Mouse (Mus musculus): ENCODE results near the gene Gm8909.
"Not testable (repeated sequence)": the region's sequence is repeated elsewhere in the genome, so short reads cannot be mapped to it uniquely, and the experiment has no call there.

Gm8909 gene

DNA sequence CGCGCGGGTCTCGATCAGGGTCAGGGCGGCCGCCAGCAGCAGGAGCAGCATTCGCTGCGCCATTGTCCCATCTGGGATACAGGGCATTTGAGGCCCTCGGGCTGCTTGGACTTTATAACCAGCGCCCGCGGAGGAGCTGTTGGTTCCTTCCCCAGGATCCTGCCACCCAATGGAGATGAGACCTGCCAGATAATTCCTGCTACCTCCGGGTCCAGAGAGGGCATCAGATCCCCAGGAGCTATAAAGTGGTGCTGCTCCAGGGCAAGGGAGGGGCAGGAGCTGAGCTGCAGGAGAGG, 22.5 kb downstream of the Gm8909 start:
- not testable (repeated sequence) for H3K27me3 ChIP-seq (ENCODE audit: control insufficient read depth, insufficient read depth, low read length, poor library complexity, severe bottlenecking); DNase-seq (ENCODE audit: low read depth, low spot score); H3K36me3 ChIP-seq (ENCODE audit: control insufficient read depth, insufficient read depth, low read length, poor library complexity, severe bottlenecking)

DNA sequence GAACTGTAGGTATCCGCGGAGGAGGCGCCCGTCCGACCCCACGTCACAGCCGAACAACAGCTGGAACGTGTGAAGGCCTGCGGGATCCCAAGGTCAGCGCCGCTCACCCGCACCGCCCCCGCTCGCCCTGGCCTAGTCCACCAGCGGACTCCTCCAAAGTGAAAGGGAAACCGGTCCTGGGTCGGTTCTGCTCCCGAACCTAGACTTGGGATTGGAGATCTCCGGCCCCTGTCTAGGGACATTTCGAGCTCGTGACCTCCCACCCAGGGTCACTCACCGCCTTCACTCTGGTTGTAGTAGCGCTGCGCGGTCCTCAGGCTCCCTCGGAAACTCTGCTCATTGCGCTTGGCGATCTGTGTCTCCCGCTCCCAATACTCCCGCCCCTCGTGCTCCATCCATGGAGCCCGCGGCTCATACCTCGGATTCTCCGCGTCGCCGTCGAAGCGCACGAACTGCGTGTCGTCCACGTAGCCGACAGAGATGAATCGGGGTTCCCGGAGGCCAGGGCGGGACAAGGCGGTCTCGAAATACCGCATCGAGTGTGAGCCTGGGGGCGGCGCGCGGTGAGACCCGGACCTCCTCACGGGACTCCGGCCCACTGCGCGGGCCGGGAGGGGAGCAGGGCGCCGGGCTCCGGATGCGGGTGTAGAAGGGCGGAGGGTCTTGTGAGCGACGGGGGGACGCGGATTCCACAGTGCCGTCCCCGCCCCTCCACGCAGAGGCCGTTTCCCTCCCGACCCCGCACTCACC, 23.1 kb downstream of the Gm8909 start:
- peak; percentile 40 for DNase-seq (ENCODE audit: low read depth, low spot score)
- Histone ChIP-seq H3K36me3 (ENCODE audit: control insufficient read depth, insufficient read depth, low read length, poor library complexity, severe bottlenecking) (no peaks in the 10 kb centered on the region), H3K27me3 (ENCODE audit: control insufficient read depth, insufficient read depth, low read length, poor library complexity, severe bottlenecking) (peaks cover 2% of the 10 kb centered on the region)

DNA sequence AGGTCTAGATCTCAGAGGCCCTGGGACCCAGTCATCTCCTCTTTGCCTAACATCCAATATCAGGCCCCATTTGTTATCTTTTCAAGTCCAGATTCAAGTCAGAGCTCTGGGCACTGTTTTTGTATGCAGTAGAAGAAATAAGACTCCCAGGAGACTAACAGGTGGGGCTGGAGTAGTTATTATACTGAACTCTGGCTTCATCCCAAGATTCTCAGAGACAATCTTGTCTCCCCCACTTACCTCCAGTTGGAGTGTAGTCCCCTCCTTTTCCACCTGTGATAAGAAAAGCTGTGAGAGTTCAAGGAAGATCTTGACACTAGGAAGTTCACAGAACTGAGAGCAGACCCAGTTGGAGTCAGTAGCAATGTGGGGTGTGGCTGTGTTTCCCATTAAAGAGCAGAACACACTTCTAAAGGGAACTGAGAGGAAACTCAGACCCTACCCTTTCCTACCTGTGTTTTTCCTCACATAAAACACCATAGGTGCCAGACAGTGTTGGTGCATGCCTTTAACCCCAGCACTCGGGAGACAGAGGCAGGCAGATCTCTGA, 32.0 kb downstream of the Gm8909 start:
- not testable (repeated sequence) for H3K27me3 ChIP-seq (ENCODE audit: control insufficient read depth, insufficient read depth, low read length, poor library complexity, severe bottlenecking); H3K36me3 ChIP-seq (ENCODE audit: control insufficient read depth, insufficient read depth, low read length, poor library complexity, severe bottlenecking); DNase-seq (ENCODE audit: low read depth, low spot score)

- DNase-seq (ENCODE audit: low read depth, low spot score) = peak; percentile 56
- H3K27me3 ChIP-seq (ENCODE audit: control insufficient read depth, insufficient read depth, low read length, poor library complexity, severe bottlenecking); H3K36me3 ChIP-seq (ENCODE audit: control insufficient read depth, insufficient read depth, low read length, poor library complexity, severe bottlenecking): not testable (repeated sequence)
Measured at GRCm38 (mm10) chr17:36135421-36136231, 32.7 kb downstream of the Gm8909 start.

DNA sequence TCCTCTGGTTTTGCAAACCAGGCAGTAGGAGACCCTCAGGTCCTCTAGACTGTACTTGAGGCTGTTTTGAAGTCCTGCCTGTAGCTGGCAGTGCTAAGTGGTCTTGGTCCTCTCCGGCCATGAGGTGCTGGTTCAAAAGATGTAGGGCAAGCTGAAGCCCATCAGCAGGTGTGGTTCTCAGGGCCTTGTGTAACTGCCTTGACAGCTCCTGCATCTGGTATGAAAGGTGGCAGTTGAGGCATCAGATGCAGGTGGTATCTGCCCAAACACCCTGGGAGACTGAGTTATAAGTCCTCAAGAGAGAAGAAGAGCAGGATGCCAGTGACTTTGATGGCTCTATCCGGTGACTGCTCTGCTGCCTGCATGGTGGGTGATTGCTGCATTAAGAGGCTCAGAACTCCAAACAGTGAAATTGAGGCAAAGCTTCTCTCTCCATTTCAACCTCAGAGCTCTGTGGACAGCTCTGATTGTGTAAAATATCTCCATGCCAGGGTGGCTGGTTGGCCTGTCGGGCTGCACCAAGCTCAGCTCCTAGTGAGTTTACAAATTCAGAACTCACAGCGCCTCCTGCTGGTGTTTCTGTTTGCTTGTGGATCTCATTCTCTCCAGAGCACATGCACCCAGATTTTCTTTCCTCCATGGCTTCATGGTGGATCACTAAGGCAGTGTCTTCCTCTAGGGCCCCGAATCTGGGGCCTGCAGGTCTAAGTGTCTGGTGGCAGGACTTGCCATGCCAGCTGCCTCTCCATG, 36.6 kb downstream of the Gm8909 start:
- peak; percentile 37 for DNase-seq (ENCODE audit: low read depth, low spot score)
- no peaks in the 10 kb centered on the region for H3K27me3 ChIP-seq (ENCODE audit: control insufficient read depth, insufficient read depth, low read length, poor library complexity, severe bottlenecking)
- no peaks in the 10 kb centered on the region for H3K36me3 ChIP-seq (ENCODE audit: control insufficient read depth, insufficient read depth, low read length, poor library complexity, severe bottlenecking)

- not testable (repeated sequence) for H3K36me3 ChIP-seq (ENCODE audit: control insufficient read depth, insufficient read depth, low read length, poor library complexity, severe bottlenecking); H3K27me3 ChIP-seq (ENCODE audit: control insufficient read depth, insufficient read depth, low read length, poor library complexity, severe bottlenecking); DNase-seq (ENCODE audit: low read depth, low spot score)
Measured at GRCm38 (mm10) chr17:36128968-36129817, 39.1 kb downstream of the Gm8909 start, which contains the start of gene Gm7030. Gene Gm7030, minus strand, starts transcription at chr17:36129425.

DNA sequence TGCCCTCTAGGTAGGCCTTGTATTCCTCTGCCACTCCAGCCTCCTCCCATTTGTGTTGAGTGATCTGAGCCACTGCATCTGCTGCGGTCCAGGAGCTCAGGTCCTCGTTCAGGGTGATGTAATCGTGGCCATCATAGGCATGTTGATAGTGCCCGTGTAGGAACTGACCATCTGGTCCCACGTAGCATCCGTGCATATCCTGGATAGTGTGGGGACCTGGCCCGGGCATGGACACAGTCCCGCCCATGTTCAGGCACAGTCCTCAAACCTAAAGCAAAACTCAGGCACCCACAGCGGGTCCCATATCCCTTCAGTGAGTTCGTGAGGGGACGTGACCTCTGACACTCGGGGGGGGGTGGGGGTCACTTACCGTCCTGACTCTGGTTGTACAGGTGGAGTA, 39.8 kb downstream of the Gm8909 start:
- not testable (repeated sequence) for H3K27me3 ChIP-seq (ENCODE audit: control insufficient read depth, insufficient read depth, low read length, poor library complexity, severe bottlenecking); H3K36me3 ChIP-seq (ENCODE audit: control insufficient read depth, insufficient read depth, low read length, poor library complexity, severe bottlenecking); DNase-seq (ENCODE audit: low read depth, low spot score)

DNA sequence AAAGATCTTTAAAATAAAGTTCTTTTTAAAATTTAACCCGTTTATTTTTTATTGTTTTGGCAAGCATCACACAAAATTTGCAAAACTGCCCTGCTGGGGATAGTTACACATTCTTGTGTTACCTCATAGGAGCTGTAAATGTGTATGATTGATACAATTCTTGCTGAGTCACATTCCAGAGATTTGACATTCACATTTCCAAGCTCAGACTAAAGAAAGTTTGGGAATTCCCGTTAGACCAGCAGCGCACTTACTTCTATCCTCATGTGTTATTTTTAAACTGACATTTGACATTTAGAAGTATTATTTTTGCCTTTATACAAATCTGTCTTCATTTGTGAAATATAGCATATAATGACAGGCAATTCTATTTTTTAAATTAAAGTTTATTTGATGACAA, 44.2 kb downstream of the Gm8909 start:
- not testable (repeated sequence) for DNase-seq (ENCODE audit: low read depth, low spot score); H3K36me3 ChIP-seq (ENCODE audit: control insufficient read depth, insufficient read depth, low read length, poor library complexity, severe bottlenecking); H3K27me3 ChIP-seq (ENCODE audit: control insufficient read depth, insufficient read depth, low read length, poor library complexity, severe bottlenecking)

- DNase-seq (ENCODE audit: low read depth, low spot score) = peak; percentile 95
- H3K36me3 ChIP-seq (ENCODE audit: control insufficient read depth, insufficient read depth, low read length, poor library complexity, severe bottlenecking); H3K27me3 ChIP-seq (ENCODE audit: control insufficient read depth, insufficient read depth, low read length, poor library complexity, severe bottlenecking): not testable (repeated sequence)
Measured at GRCm38 (mm10) chr17:36121352-36122020, 46.9 kb downstream of the Gm8909 start, which contains the start of gene Gm19684. Gene Gm19684, plus strand, starts transcription at chr17:36121678.

DNA sequence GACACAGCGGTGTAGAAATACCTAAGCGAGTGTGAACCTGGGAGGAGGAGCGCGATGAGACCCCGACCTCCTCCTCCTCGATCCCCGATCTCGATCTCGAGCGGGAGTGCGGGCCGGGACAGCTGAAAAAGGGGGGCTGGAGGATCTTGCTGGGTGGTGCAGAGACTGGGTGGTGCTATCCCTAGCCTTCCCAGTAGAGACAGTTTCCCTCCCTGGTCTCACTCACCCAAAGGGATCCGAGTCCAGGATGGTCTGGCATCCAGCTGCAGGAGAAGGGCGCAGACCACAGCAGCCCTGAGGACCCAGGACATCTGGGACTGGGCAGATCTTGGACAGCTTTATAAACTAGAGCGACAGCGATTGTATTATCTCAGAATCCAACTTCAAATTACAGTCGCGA, 47.5 kb downstream of the Gm8909 start:
- not testable (repeated sequence) for DNase-seq (ENCODE audit: low read depth, low spot score); H3K36me3 ChIP-seq (ENCODE audit: control insufficient read depth, insufficient read depth, low read length, poor library complexity, severe bottlenecking); H3K27me3 ChIP-seq (ENCODE audit: control insufficient read depth, insufficient read depth, low read length, poor library complexity, severe bottlenecking)

- not testable (repeated sequence) for H3K27me3 ChIP-seq (ENCODE audit: control insufficient read depth, insufficient read depth, low read length, poor library complexity, severe bottlenecking); DNase-seq (ENCODE audit: low read depth, low spot score); H3K36me3 ChIP-seq (ENCODE audit: control insufficient read depth, insufficient read depth, low read length, poor library complexity, severe bottlenecking)
Measured at GRCm38 (mm10) chr17:36116545-36116944, 51.8 kb downstream of the Gm8909 start.

Measured in splenic B cell, adult 2 months (primary cell).